Mouse (Mus musculus) lung, postnatal 0 days (tissue): ENCODE measurements around the gene Abhd17c. TPM values are rescaled to one million over a fixed set of nuclear protein-coding genes. Genes with fewer than 3 reads are reported as not detected.

ENCODE experiments used
- ATAC-seq: fragments of 200-750 bp; cut with Nextera tagmentation; 2 replicates; pipeline ENCODE4 v1.8.0; 2017; ENCODE audit warnings: moderate library complexity
- DNase-seq: peaks from one replicate; pipeline ENCODE4 v3.0.0-alpha.2; 2016; ENCODE audit warnings: low spot score
- H3K27ac ChIP-seq: fragments of 300-500 bp; sonication (generic); 2 replicates; pipeline ENCODE4 v1.5.1; 2014; ENCODE audit warnings: antibody characterized with exemption, mild to moderate bottlenecking, low read length, mixed read lengths
- H3K27me3 ChIP-seq: fragments of 300-500 bp; sonication (generic); replicated peaks from 2 replicates; pipeline ENCODE4 v1.6.1; 2014; ENCODE audit warnings: low read length, mixed read lengths; ENCODE audit not compliant: insufficient read depth
- H3K36me3 ChIP-seq: fragments of 300-500 bp; sonication (generic); 2 replicates; pipeline ENCODE4 v1.6.1; 2014; ENCODE audit warnings: low read length, mixed read lengths; ENCODE audit not compliant: insufficient read depth
- H3K4me1 ChIP-seq: fragments of 300-500 bp; sonication (generic); 2 replicates; pipeline ENCODE4 v1.6.1; 2014; ENCODE audit warnings: antibody characterized with exemption, low read depth, low read length, mixed read lengths; ENCODE audit not compliant: insufficient read depth
- H3K4me2 ChIP-seq: fragments of 300-500 bp; sonication (generic); replicated peaks from 2 replicates; pipeline ENCODE4 v1.6.1; 2014; ENCODE audit warnings: low read depth, mild to moderate bottlenecking, low read length, moderate library complexity, mixed read lengths
- H3K4me3 ChIP-seq: fragments of 300-500 bp; sonication (generic); 2 replicates; pipeline ENCODE4 v1.5.1; 2014; ENCODE audit warnings: low read depth, low read length
- H3K9ac ChIP-seq: fragments of 300-500 bp; sonication (generic); replicated peaks from 2 replicates; pipeline ENCODE4 v1.6.1; 2014; ENCODE audit warnings: low read depth, mild to moderate bottlenecking
- H3K9me3 ChIP-seq: fragments of 300-500 bp; sonication (generic); 2 replicates; pipeline ENCODE4 v1.6.1; 2016; ENCODE audit warnings: low read length, mixed read lengths
- CTCF ChIP-seq: IDR thresholded peaks from 2 replicates; pipeline ENCODE4 v1.5.1; 2016; ENCODE audit warnings: antibody characterized with exemption, mild to moderate bottlenecking
- EP300 ChIP-seq: IDR thresholded peaks from 2 replicates; pipeline ENCODE4 v1.6.1; 2016; ENCODE audit warnings: antibody characterized with exemption, mild to moderate bottlenecking, control low read depth
- WGBS: fragments of 180-500 bp; shearing (Covaris S2); extraction: QIAGEN DNeasy Blood & Tissue Kit; methylation state at CpG from one replicate; pipeline ENCODE4 v1.1.7; 2014; 5-methylcytosine and 5-hydroxymethylcytosine counted together
- polyA plus RNA-seq: library from polyadenylated mRNA; unstranded; fragments of >200 nt; fragmentation: Nextera tagmentation; extraction: Ambion mirVana; gene quantifications from 2 replicates; pipeline ENCODE4 v1.2.1, GENCODE M21; 2015

The Abhd17c gene
- polyA plus RNA-seq, 1 experiment from 2014 or later, result 91.3 TPM

DNA sequence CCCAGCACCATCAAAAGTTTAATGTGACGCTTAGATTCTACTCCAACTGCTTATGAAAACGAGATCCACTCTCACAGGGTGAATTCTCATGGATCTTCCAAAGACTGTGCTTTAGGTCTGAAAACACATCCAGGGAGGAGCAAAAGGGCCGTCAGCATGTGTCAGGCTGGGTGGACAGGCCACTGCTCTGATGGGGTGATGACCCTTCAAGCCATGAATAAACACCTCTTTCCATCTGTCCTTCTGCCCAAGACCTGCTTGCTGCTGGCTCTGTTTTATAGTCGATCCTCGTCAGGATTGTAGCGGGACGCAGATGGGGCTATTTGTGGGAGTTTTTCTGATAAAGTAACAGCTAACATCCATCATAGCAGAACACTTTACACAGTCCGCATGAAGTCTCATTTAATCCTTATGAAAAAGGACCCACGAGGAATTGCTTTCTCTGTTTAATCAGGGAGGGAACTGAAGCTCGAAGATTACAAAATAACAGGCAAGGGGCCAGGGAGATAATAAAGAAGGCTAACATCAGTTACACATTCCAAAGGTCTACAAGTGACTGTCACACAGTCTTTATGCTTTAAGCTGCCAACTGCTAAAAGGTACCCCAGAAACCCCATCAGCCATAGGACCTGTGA lies 39.9 kb downstream of the Abhd17c start:
- Histone ChIP-seq H3K9ac (no peak overlapping the region), H3K9me3 (no peaks in the 10 kb centered on the region), H3K27ac (peak overlapping the region; percentile 44; the same call in 1 of the 2 replicates), H3K4me1 (peaks cover 8% of the 10 kb centered on the region; the same call in 1 of the 2 replicates), H3K4me2 (no peak overlapping the region), H3K27me3 (no peaks in the 10 kb centered on the region), H3K36me3 (no peaks in the 10 kb centered on the region), H3K4me3 (no peak overlapping the region)
- WGBS, result 43% methylated on average over 10 of the region's 10 CpGs
- TF ChIP-seq CTCF (no peak), EP300 (peak; percentile 42)
- DNase-seq (peak; percentile 52), ATAC-seq (peak; percentile 20; the same call in 1 of the 2 replicates)

DNA sequence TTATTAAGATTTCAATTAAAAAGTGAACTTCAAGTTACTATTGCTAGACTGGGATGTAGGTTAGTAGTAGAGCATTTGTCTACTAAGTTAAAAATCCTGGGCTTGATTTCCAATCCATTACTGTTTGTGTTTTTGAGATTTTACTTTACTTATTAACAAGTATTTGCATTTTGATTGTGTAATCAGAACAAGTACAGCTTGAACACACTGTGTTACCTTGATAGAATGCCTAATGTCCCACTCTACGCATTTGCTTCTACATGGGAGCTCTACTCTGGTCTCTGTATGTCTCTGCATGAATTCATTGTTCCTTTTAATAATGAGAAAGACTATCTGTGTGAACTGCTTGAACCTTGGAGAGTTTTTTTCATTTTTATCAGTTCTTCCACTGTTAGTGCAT lies 44.8 kb downstream of the Abhd17c start:
- no peaks in the 10 kb centered on the region for H3K36me3 ChIP-seq

DNA sequence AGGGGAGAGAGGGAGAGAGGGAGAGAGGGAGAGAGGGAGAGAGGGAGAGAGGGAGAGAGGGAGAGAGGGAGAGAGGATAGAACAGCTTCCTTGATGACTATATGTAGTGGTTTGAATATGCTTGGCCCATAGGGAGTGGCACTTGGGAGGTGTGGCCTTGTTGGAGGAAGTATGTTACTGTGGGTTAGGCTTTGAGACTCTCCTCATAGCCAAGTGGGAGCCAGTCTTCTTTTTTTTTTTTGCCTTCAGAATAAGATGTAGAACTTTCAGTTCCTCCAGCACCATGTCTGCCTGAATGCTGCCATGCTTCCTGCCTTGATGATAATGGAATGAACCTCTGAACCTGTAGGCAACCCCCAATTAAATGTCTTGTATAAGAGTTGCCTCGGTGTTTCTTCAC lies 49.1 kb downstream of the Abhd17c start:
- H3K4me1 ChIP-seq, result no peaks in the 10 kb centered on the region
- H3K27ac ChIP-seq, result no peak overlapping the region
- no peaks in the 10 kb centered on the region for H3K9me3 ChIP-seq
- DNase-seq (no peak), ATAC-seq (no peak)
- no peaks in the 10 kb centered on the region for H3K27me3 ChIP-seq
- H3K4me3 ChIP-seq, result no peak overlapping the region
- H3K36me3 ChIP-seq, result no peaks in the 10 kb centered on the region
- no peak overlapping the region for H3K4me2 ChIP-seq
- no peak overlapping the region for H3K9ac ChIP-seq
- 89% methylated on average over 1 of the region's 1 CpGs for WGBS
- TF ChIP-seq EP300, result no peak
- TF ChIP-seq CTCF, result no peak

More for the DNA sequence above, 44.8 kb downstream of the Abhd17c start:
- no peak overlapping the region for H3K4me2 ChIP-seq
- TF ChIP-seq CTCF, result no peak
- TF ChIP-seq EP300, result no peak
- no peaks in the 10 kb centered on the region for H3K9me3 ChIP-seq
- no peak for DNase-seq
- H3K27me3 ChIP-seq, result no peaks in the 10 kb centered on the region
- 61% methylated on average over 1 of the region's 1 CpGs for WGBS
- no peak overlapping the region for H3K9ac ChIP-seq
- no peak overlapping the region for H3K4me3 ChIP-seq
- no peak overlapping the region for H3K27ac ChIP-seq
- no peaks in the 10 kb centered on the region for H3K4me1 ChIP-seq
- ATAC-seq, result no peak

DNA sequence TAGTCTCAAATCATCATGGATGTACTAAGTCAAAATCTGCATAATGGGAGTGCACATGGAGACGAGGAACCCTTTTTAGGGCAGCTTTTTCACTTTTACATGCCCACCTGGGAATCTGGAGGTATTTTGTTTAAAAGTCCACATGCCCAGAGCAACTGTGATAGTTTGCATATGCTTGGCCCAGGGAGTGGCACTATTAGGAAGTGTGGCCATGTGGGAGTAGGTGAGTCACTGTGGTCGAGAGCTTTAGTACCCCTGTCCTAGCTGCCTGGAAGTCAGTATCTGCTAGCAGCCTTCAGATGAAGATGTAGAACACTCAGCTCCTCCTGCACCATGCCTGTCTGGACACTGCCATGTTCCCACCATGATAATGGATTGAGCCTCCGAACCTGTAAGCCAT lies 51.0 kb downstream of the Abhd17c start:
- H3K4me3 ChIP-seq, result no peak overlapping the region
- no peak overlapping the region for H3K27ac ChIP-seq
- ATAC-seq, result no peak
- no peak for TF ChIP-seq EP300
- no peak for TF ChIP-seq CTCF
- WGBS, result 81% methylated on average over 3 of the region's 3 CpGs
- H3K9ac ChIP-seq, result no peak overlapping the region
- no peaks in the 10 kb centered on the region for H3K36me3 ChIP-seq
- no peak overlapping the region for H3K4me2 ChIP-seq
- no peaks in the 10 kb centered on the region for H3K4me1 ChIP-seq
- DNase-seq, result no peak
- H3K27me3 ChIP-seq, result no peaks in the 10 kb centered on the region
- no peaks in the 10 kb centered on the region for H3K9me3 ChIP-seq

DNA sequence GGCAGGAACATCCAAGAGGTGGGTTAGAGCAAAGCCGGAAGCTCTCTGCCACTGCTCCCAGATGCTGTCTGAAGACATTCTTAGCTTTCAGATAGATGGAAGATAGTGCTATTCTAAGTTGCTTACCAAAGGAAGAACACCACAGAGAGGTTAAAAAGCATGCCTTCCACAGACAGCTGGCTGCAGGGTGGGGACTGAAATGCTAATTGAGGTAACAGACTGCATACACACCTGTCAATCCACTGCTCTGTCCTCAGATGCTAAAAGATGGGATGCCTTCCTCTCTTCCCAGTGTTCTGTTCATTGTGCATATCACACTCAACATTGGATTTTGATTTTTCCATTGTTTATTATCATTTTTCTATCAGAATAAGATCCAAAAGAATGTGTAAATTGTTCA lies 53.6 kb downstream of the Abhd17c start:
- WGBS, result 87% methylated on average over 1 of the region's 1 CpGs
- TF ChIP-seq EP300 (no peak), CTCF (no peak)
- no peak overlapping the region for H3K27ac ChIP-seq
- no peaks in the 10 kb centered on the region for H3K27me3 ChIP-seq
- no peak overlapping the region for H3K4me2 ChIP-seq
- no peak overlapping the region for H3K9ac ChIP-seq
- no peaks in the 10 kb centered on the region for H3K36me3 ChIP-seq
- ATAC-seq, result no peak
- H3K9me3 ChIP-seq, result no peaks in the 10 kb centered on the region
- H3K4me3 ChIP-seq, result no peak overlapping the region
- no peak for DNase-seq
- H3K4me1 ChIP-seq, result no peaks in the 10 kb centered on the region

DNA sequence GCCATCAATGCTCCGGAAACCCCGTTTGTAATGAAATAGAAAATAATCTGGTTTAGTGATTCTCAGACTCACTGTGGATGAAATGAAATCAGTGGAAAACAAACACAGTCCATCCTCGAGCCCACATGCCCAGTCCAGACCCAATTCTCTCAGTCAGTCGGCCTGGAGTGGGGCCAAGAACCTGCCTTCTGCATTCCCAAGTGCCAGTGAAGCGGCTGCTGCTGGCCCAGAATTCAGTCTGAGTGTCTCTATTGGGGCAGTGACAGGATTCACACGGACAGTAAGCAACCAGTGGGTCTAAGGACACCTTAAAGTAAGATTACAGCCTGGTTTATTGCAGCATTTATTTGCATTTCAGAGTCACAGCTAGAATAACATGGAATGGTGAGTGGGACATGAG lies 55.2 kb downstream of the Abhd17c start:
- ATAC-seq, result no peak
- no peaks in the 10 kb centered on the region for H3K9me3 ChIP-seq
- no peaks in the 10 kb centered on the region for H3K27me3 ChIP-seq
- no peak overlapping the region for H3K27ac ChIP-seq
- no peak overlapping the region for H3K9ac ChIP-seq
- no peak for DNase-seq
- no peaks in the 10 kb centered on the region for H3K36me3 ChIP-seq
- H3K4me1 ChIP-seq, result no peaks in the 10 kb centered on the region
- no peak for TF ChIP-seq CTCF
- TF ChIP-seq EP300, result no peak
- H3K4me3 ChIP-seq, result no peak overlapping the region
- 41% methylated on average over 6 of the region's 6 CpGs for WGBS
- H3K4me2 ChIP-seq, result no peak overlapping the region
